Mouse (Mus musculus) frontal cortex, postnatal 36 days (tissue): Measurements from ENCODE around the gene Ttbk2.

Source experiments
- DNase-seq, 2 experiments: peaks; one replicate each; pipeline ENCODE4 v3.0.0; 2022; ENCODE audit warnings: low spot score in 2 of 2

Gene Ttbk2

GRCm38 (mm10) chr2:120745496-120745895 is 104.9 kb downstream of the Ttbk2 start:
- DNase-seq = no peak

DNA sequence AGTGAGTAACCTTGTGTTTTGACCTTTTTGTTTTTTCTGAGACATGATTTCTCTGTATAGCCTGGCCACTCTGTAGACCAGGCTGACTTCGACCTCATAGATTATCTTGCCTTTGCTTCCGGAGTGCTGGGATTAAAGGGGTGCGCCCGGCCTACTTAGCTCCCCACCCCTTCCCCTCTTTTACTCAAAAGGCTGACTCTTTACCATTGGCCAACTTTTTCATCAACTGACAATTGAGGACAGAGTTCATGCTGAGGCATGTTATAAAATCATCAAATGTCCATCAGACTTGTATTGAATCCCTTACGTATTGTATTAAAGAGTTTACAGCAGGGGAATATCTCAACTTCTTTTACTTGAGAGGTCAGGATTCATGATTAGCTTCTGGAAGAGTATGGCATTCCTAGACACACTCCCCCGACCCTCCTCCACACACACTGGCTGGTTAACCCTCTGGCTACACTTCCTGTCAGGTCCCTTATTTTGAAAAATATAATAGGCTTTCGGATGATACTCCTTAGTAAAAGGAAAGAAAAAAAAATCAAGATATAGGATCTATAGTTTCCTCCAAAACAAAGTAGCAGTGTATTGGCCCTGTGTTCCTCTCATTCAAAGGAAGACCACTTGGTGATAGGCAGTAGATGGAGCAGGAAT is 118.4 kb downstream of the Ttbk2 start:
- no peak for DNase-seq

DNA sequence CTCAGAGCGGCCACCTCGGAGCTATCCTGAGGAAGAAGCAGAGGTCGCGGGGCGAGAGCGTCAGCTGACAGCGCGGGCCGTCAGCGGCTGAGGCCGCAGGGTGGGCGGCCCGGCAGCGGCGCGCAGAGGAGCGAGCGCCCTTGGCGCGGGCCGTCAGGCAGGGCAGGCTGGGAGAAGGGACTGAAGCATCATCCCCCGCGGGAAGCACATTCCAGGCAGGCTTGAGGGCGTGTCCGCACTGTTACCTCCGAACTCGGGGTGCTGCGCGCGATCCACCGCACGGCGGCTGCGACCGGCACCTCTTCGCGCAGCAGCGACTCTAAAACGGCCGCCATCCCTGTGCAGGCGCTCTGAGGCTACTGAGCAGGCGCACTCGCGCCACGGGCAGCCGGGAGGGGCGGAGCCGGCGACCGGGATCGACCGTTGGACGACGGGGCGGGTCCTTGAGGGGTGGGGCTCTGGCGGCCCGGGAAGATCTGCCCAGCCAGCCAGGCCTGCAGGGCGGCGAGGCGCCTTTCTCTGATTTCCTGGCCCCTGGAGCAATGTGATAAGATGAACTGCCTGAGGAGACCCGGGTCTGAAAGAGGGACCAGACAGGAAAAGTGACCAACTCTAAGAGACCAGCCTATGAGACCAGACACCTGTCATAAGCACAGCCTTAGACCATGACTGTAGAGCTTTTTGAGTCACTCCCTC is 119.1 kb downstream of the Ttbk2 start:
- peak; percentile 88 to 91 for DNase-seq

GRCm38 (mm10) chr2:120730639-120731166 is 119.7 kb downstream of the Ttbk2 start:
- peak; percentile 20 to 21 for DNase-seq

- DNase-seq = no peak
Observed at GRCm38 (mm10) chr2:120729775-120730585, 120.4 kb downstream of the Ttbk2 start.

DNA sequence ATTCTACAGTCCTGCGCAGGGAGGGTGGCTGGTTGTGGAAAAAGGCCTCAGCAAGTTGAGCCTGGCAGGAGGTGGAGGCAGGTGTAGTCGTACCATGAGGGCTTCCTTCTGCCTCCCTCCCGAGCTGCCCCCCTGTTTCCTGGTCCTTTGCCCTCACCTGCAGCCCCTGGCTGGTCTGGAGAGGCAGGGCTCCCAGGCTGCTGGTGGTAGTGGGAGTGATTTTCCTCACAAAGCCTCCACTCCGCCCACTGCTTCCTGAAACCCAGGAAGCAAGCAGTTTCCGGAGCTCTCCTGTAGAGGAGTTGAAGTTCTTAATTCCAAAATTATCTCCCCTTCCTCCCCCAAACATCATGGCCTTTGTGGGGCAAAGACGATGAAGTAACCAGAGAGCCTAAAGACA is 126.2 kb downstream of the Ttbk2 start:
- no peak for DNase-seq

GRCm38 (mm10) chr2:120723621-120724020 is 126.8 kb downstream of the Ttbk2 start:
- DNase-seq = no peak

- no peak for DNase-seq
Observed at GRCm38 (mm10) chr2:120722491-120722890, 127.9 kb downstream of the Ttbk2 start.

DNA sequence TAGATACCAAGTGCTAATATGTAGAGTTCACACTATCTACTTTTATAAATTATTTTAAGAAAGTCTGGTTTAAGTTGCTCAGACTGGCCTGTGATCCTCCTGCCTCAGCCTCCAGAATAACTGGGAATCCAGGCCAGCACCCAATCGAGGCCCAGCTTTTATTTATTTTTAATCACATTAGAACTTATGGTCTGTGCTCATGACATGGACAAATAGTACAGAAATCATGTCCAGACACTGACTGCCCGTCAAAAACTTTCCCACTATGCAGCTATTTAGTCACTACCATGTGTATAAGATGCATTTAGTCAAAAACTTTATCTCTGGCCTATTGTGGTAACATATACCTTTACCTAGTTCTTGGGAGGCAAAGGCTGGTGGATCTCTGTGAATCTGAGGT is 128.5 kb downstream of the Ttbk2 start:
- no peak for DNase-seq

- DNase-seq = no peak
Observed at GRCm38 (mm10) chr2:120720821-120721220, 129.6 kb downstream of the Ttbk2 start.

GRCm38 (mm10) chr2:120718496-120718895 is 131.9 kb downstream of the Ttbk2 start:
- DNase-seq = no peak

GRCm38 (mm10) chr2:120713441-120713840 is 137.0 kb downstream of the Ttbk2 start:
- DNase-seq = no peak

DNA sequence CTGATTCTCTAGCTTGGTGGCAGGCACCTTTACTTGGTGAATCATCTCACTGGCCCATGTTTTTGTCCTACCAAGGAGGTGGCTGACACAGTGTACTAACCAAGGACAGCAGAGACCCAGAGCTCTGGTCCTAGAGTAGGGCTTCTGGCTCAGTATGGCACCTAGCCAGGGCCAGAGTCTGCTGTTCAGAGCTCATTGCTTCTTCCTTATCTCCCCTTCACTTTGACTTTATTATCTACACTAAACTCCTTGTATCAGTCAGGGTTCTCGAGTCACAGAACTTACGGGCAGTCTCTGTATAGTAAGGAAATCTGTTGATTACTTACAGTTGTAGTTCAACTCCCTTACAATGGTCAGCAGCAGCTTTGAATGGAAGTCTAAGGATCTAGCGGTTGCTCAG is 139.5 kb downstream of the Ttbk2 start:
- DNase-seq = no peak

DNA sequence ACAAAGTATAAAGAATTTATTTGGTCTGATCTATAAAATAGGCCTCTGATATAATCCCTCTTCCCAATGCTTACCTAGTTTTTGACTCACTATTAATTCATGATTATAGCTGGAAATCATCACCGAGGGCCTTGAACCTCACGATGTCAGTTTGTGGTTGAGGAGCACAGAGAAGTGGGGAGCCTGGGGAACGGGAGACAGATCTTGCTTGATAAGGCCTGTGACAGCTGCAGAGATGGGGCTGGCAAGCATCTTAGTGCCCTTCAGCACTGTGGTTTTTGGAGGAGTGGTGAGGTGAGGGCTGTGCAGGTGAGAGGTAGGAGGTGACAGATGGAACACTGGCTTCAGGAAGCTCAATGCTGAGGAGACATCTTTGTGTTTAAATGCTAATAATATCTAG is 140.2 kb downstream of the Ttbk2 start:
- no peak for DNase-seq

- DNase-seq = no peak
Observed at GRCm38 (mm10) chr2:120707041-120707440, 143.4 kb downstream of the Ttbk2 start.

- no peak for DNase-seq
Observed at GRCm38 (mm10) chr2:120702675-120703074, 147.7 kb downstream of the Ttbk2 start.

- DNase-seq = no peak
Observed at GRCm38 (mm10) chr2:120700379-120700885, 150.0 kb downstream of the Ttbk2 start.

DNA sequence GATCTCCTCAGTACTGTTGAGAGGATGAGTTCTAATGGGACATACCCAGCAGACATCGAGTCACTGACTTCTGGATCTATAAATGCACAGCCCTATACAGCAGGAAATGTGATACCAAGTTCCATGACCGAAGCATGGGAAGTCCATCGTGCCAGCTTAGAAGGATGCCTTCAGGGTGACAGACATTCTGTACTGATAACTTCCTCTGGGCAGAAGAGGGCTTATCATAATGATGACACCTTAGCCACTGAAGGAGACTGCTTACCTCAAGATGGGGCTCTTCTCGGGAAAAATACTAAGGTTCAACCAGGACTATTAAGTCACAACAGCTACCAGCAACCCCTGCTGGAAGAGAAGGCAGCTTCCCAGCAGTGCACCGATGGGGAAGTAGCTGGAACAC is 152.6 kb downstream of the Ttbk2 start:
- no peak for DNase-seq
